Mouse (Mus musculus): ENCODE measurements at regions not wholly inside any gene's neighbourhood (a gene's known extent, or its start where the extent isn't known, plus 50 kb on each side); places are given as distances from the start of the nearest gene placed in this dataset.

DNA sequence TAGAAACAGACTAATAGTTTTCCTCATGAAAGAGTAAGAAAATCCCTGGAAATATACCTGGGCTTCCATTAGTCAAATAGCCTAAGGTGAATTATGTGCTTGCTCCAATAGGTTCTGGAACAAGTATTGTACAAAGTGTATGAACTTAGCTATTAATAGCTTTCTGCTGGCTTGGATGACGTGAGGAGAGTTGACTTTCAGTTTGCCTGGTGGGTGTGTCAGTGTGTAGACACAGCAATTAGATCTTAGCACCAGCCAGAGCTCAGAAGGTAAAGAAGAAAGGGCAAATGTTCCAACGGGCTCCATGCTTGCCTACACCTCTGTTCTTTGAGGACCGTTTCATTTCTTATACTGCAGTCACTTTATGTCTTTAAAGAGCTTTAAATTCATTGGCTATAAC lies 654.8 kb upstream of the Mef2c start:
- H3K36me3 ChIP-seq (replicated peaks), result no peaks in the 10 kb centered on the region
- 75% methylated on average over 3 of the region's 3 CpGs for WGBS
- H3K27ac ChIP-seq, result no peak overlapping the region
- no peaks in the 10 kb centered on the region for H3K27me3 ChIP-seq (ENCODE audit: poor library complexity, severe bottlenecking)
- H3K4me1 ChIP-seq, result no peaks in the 10 kb centered on the region
- H3K4me3 ChIP-seq, result no peak overlapping the region
- no peak for DNase-seq (ENCODE audit: extremely low spot score, low spot score)
- no peaks in the 10 kb centered on the region for H3K9me3 ChIP-seq

- Histone ChIP-seq H3K27me3 (ENCODE audit: poor library complexity, severe bottlenecking) (no peaks in the 10 kb centered on the region), H3K4me3 (no peak overlapping the region), H3K36me3 (replicated peaks) (no peaks in the 10 kb centered on the region), H3K9me3 (no peaks in the 10 kb centered on the region), H3K27ac (no peak overlapping the region), H3K4me1 (no peaks in the 10 kb centered on the region)
- no peak for DNase-seq (ENCODE audit: extremely low spot score, low spot score)
Measured at GRCm38 (mm10) chr13:82869869-82870268, 634.0 kb upstream of the Mef2c start.

DNA sequence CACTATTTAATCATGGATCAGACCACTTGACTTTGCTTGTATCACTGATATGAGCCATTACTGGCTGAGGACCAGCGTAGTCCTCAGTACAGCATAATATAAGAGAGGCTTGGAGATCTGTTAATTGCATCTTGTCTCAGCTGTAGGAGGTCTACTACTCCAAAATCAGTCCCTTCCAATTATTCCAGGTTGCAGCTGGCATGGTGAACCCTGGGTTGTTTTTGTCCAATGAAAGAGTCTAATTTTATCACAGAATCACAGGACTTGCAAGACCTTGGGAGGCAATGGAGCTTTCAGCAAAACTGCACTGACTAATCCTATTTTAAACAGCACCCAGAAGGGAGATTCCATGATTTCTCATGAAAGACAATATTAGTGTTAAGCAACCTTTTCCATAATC lies 629.7 kb upstream of the Mef2c start:
- no peak for DNase-seq (ENCODE audit: extremely low spot score, low spot score)
- H3K4me3 ChIP-seq, result no peak overlapping the region
- WGBS, result 88% methylated on average over 1 of the region's 1 CpGs
- H3K27ac ChIP-seq, result no peak overlapping the region
- H3K27me3 ChIP-seq (ENCODE audit: poor library complexity, severe bottlenecking), result no peaks in the 10 kb centered on the region
- no peaks in the 10 kb centered on the region for H3K4me1 ChIP-seq
- H3K36me3 ChIP-seq (replicated peaks), result no peaks in the 10 kb centered on the region
- H3K9me3 ChIP-seq, result no peaks in the 10 kb centered on the region

GRCm38 (mm10) chr13:82883368-82883767 lies 620.5 kb upstream of the Mef2c start:
- H3K4me3 ChIP-seq, result no peak overlapping the region
- H3K4me1 ChIP-seq, result no peaks in the 10 kb centered on the region
- DNase-seq (ENCODE audit: extremely low spot score, low spot score), result no peak
- no peak overlapping the region for H3K27ac ChIP-seq
- no peaks in the 10 kb centered on the region for H3K36me3 ChIP-seq (replicated peaks)
- no peaks in the 10 kb centered on the region for H3K27me3 ChIP-seq (ENCODE audit: poor library complexity, severe bottlenecking)
- H3K9me3 ChIP-seq, result no peaks in the 10 kb centered on the region

- 93% methylated on average over 1 of the region's 1 CpGs for WGBS
- no peak overlapping the region for H3K27ac ChIP-seq
Measured at GRCm38 (mm10) chr13:82888755-82889154, 615.1 kb upstream of the Mef2c start.

DNA sequence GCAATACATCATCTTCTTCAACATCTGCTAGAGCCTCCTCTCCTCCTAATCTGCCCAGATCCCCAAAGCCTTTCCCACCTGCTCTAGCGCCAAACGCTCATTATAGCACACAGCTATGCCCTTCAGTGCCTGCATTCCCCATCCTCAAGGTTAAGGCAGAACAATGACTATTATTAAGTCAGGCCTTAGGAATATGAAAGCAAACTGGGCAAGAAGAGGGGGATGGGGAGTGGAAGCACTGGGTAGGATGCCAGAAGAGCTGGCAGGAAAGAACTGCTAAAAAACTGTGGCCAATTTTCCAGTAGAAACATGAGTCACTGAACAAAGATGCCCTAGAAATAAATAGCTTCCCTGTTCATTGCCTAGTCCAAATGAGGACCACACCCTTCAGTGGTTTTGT lies 611.1 kb upstream of the Mef2c start:
- no peaks in the 10 kb centered on the region for H3K27me3 ChIP-seq (ENCODE audit: poor library complexity, severe bottlenecking)
- no peaks in the 10 kb centered on the region for H3K36me3 ChIP-seq (replicated peaks)
- 72% methylated on average over 2 of the region's 2 CpGs for WGBS
- no peak overlapping the region for H3K4me3 ChIP-seq
- H3K9me3 ChIP-seq, result no peaks in the 10 kb centered on the region
- H3K27ac ChIP-seq, result no peak overlapping the region
- peaks cover 9% of the 10 kb centered on the region; the same call in 1 of the 2 replicates for H3K4me1 ChIP-seq
- DNase-seq (ENCODE audit: extremely low spot score, low spot score), result no peak

More at GRCm38 (mm10) chr13:82888755-82889154, 615.1 kb upstream of the Mef2c start:
- H3K4me3 ChIP-seq, result no peak overlapping the region
- H3K27me3 ChIP-seq (ENCODE audit: poor library complexity, severe bottlenecking), result no peaks in the 10 kb centered on the region
- H3K9me3 ChIP-seq, result no peaks in the 10 kb centered on the region
- no peak for DNase-seq (ENCODE audit: extremely low spot score, low spot score)
- H3K36me3 ChIP-seq (replicated peaks), result no peaks in the 10 kb centered on the region
- H3K4me1 ChIP-seq, result peaks cover 8% of the 10 kb centered on the region; the same call in 1 of the 2 replicates

GRCm38 (mm10) chr13:82899686-82900085 lies 604.1 kb upstream of the Mef2c start:
- Histone ChIP-seq H3K4me3 (no peak overlapping the region), H3K4me1 (no peaks in the 10 kb centered on the region), H3K27me3 (ENCODE audit: poor library complexity, severe bottlenecking) (no peaks in the 10 kb centered on the region), H3K9me3 (no peaks in the 10 kb centered on the region), H3K36me3 (replicated peaks) (no peaks in the 10 kb centered on the region), H3K27ac (no peak overlapping the region)
- no peak for DNase-seq (ENCODE audit: extremely low spot score, low spot score)
- 74% methylated on average over 4 of the region's 4 CpGs for WGBS

GRCm38 (mm10) chr13:82902160-82902559 lies 601.7 kb upstream of the Mef2c start:
- 83% methylated on average over 4 of the region's 4 CpGs for WGBS
- no peak overlapping the region for H3K4me3 ChIP-seq
- H3K36me3 ChIP-seq (replicated peaks), result no peaks in the 10 kb centered on the region
- H3K9me3 ChIP-seq, result no peaks in the 10 kb centered on the region
- no peak overlapping the region for H3K27ac ChIP-seq
- no peak for DNase-seq (ENCODE audit: extremely low spot score, low spot score)
- H3K4me1 ChIP-seq, result no peaks in the 10 kb centered on the region
- H3K27me3 ChIP-seq (ENCODE audit: poor library complexity, severe bottlenecking), result no peaks in the 10 kb centered on the region

DNA sequence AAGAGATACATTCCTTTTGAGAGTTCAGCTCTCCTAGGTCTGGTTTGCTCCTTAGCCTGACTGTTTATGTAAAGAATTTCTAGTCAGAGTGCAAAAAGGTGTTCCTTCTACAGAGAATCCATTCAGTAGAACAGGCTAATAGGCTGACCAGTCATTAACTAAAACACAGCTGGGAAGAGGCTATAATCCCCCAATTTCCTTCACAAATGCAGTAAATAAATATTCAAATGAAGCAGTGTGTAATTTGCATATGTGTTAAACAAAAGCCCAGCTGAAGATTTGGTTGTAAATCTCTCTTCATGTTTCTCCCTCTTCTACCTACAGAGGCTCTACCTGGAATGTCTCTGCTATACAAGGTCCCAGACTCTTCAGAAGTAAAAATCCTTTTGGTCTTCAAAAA lies 600.2 kb upstream of the Mef2c start:
- H3K4me1 ChIP-seq, result no peaks in the 10 kb centered on the region
- H3K36me3 ChIP-seq (replicated peaks), result no peaks in the 10 kb centered on the region
- H3K27ac ChIP-seq, result no peak overlapping the region
- H3K9me3 ChIP-seq, result no peaks in the 10 kb centered on the region
- no peak for DNase-seq (ENCODE audit: extremely low spot score, low spot score)
- H3K27me3 ChIP-seq (ENCODE audit: poor library complexity, severe bottlenecking), result no peaks in the 10 kb centered on the region
- no peak overlapping the region for H3K4me3 ChIP-seq

DNA sequence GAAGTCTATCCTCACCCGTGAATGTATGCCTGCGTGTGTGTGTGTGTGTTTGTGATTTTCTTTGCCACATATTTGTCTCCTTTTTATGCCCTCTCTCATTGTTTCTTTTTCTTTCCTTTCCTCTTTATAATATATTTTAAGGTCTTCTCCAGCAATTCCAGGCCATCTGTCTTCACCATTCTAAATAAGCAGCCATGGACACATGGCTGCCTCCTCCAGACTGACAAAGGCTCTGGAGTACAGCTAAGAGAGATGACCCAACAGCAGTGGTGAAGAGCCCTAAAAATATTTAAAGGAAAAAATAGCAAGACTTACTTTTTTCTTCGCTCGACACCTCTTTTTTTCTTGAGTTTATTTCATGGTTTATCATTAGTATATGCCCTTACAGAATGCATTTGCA lies 596.1 kb upstream of the Mef2c start:
- Histone ChIP-seq H3K27ac (no peak overlapping the region), H3K4me3 (no peak overlapping the region), H3K36me3 (replicated peaks) (no peaks in the 10 kb centered on the region), H3K4me1 (no peaks in the 10 kb centered on the region), H3K27me3 (ENCODE audit: poor library complexity, severe bottlenecking) (no peaks in the 10 kb centered on the region), H3K9me3 (no peaks in the 10 kb centered on the region)
- 98% methylated on average over 4 of the region's 4 CpGs for WGBS
- no peak for DNase-seq (ENCODE audit: extremely low spot score, low spot score)

GRCm38 (mm10) chr13:82909151-82909550 lies 594.7 kb upstream of the Mef2c start:
- H3K27ac ChIP-seq, result no peak overlapping the region
- 91% methylated on average over 4 of the region's 4 CpGs for WGBS
- no peak for DNase-seq (ENCODE audit: extremely low spot score, low spot score)
- no peaks in the 10 kb centered on the region for H3K27me3 ChIP-seq (ENCODE audit: poor library complexity, severe bottlenecking)
- no peak overlapping the region for H3K4me3 ChIP-seq
- H3K9me3 ChIP-seq, result no peaks in the 10 kb centered on the region
- no peaks in the 10 kb centered on the region for H3K36me3 ChIP-seq (replicated peaks)
- H3K4me1 ChIP-seq, result no peaks in the 10 kb centered on the region

DNA sequence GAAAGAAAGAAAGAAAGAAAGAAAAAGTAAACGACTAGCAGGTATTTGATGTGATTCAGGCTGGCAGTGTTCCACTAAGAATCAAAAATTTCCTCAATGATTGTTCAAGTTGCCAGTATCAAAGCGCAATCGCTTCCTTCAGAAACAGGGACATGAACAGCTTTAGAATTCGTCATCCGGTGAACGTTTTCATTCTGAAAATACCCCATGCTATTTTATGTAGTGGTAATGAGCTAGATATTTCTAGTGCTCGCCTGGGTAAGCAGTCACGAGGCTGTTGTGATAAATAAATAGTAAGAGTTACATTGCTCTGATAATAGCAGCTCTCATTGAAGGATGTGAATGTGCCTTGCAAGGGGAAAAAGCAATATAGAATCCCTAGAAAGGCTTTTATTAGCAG lies 591.0 kb upstream of the Mef2c start:
- Histone ChIP-seq H3K4me3 (no peak overlapping the region), H3K9me3 (no peaks in the 10 kb centered on the region), H3K4me1 (no peaks in the 10 kb centered on the region), H3K27me3 (ENCODE audit: poor library complexity, severe bottlenecking) (no peaks in the 10 kb centered on the region), H3K36me3 (replicated peaks) (no peaks in the 10 kb centered on the region), H3K27ac (no peak overlapping the region)
- WGBS, result 88% methylated on average over 8 of the region's 8 CpGs
- no peak for DNase-seq (ENCODE audit: extremely low spot score, low spot score)

DNA sequence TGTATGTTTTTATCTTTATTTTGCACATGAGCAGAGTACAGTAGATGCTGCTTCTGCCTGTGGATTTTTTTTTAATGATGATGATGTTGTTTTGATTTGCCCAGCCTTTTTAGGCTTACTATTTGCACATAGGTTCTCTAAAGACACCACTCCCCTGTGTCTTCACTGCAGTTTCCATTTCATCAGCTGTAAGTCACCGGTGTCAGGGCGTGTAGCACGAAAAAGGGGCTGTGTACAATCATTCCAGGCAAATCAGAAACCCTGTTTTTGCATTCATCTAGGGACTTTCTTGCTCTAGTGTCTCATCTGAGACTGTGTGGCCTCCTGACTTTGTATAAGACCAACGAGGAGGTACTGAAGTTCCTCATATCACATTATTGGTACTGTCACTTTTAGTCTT lies 588.6 kb upstream of the Mef2c start:
- Histone ChIP-seq H3K9me3 (no peaks in the 10 kb centered on the region), H3K27me3 (ENCODE audit: poor library complexity, severe bottlenecking) (no peaks in the 10 kb centered on the region), H3K36me3 (replicated peaks) (no peaks in the 10 kb centered on the region), H3K4me1 (no peaks in the 10 kb centered on the region), H3K27ac (no peak overlapping the region), H3K4me3 (no peak overlapping the region)
- no peak for DNase-seq (ENCODE audit: extremely low spot score, low spot score)
- 90% methylated on average over 4 of the region's 4 CpGs for WGBS

DNA sequence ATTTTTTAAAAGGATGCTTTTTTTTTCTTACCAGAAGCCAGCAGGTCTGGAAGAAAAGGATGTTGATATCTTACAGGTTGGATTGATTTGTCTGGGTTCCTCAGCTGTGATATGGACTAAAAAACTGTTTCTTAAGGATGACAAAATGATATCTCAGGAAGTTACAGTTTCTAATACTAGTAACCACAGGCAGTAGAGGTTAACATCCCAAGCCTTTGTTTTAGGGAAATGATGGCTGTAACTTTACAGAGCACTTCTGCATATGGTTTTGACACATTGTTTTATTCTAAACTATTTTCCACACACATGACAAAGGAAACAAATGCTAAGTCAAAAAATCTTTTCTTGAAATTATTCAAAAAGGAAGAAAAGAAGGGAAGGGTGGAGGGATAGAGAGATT lies 573.8 kb upstream of the Mef2c start:
- no peaks in the 10 kb centered on the region for H3K27me3 ChIP-seq (ENCODE audit: poor library complexity, severe bottlenecking)

More for the DNA sequence above, 573.8 kb upstream of the Mef2c start:
- DNase-seq (ENCODE audit: extremely low spot score, low spot score), result no peak
- Histone ChIP-seq H3K4me1 (no peaks in the 10 kb centered on the region), H3K27ac (no peak overlapping the region), H3K4me3 (no peak overlapping the region), H3K36me3 (replicated peaks) (no peaks in the 10 kb centered on the region), H3K9me3 (no peaks in the 10 kb centered on the region)

All from forebrain, embryonic 10.5 days (tissue).